Mouse (Mus musculus): ENCODE results near the gene Fancc.
A peak's percentile ranks its signal among the peaks of the same experiment; 100 is the strongest.

Fancc gene

DNA sequence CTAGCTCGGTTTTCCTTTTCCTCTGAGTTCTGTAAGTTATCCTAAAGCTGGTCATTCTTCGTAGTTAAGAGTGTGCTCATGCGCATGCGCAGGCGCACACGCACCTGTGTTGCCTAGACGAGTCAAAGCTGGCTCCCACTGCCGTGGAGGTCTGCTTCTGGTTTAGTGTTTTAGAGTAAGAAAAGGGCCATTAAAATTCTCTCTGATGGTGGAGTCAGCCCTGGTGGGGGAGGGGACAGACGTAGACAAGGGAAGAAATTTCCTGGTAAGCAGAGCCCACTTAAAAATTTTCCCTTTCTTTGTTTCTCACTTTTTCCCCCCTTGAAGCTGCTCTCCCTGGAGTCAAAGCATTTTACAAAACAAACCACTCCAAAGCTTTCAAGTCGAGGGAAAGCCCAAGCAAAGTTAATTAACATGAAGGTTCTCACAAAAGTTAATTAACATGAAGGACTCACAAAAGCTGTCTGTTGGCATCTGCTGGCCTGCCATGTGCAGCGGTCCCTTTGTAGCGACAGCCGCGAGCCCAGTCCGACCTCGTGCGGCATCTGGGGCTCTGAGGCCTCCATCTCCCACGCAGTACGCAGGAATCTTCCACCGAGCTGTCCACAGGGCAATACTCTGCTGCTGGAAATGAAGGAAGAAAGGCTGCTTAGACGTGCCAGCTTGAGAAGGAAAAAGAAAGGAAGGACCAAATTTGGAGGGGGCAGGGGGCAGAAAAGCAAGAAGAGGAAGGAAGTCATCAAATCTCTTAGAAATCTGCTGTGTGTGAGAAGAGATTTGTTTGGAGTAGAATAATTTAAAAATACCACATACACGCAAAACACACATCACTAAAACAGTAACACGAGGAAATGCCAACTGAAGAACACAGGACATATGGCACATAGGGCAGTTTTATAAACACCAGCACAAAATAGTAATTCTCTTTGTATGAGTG lies at the start of gene Fancc:
Gene Fancc, minus strand, starts transcription at position 633 of the 937 bp plus-strand sequence.
- no peak for DNase-seq (ENCODE audit: low read depth)

DNA sequence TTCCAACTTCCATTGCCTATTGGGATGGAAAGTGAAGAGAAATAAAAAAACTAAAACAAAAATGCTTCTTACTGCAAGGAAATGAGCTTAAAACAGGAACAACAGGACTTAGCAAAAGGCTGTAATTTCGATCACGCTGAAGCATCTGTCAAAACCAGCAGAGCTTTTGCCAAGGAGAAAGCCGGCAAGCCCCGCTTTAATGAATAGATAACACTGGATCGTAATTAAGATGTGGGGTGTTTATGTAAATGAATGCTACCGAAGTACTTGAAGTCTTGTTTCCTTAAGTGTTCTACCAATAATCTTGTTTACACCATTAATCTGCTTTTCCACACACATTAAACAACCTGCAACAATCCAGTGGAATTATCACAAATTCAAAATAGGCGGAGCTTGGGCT lies 48.2 kb upstream of the Fancc start:
- no peak for DNase-seq (ENCODE audit: low read depth)

DNA sequence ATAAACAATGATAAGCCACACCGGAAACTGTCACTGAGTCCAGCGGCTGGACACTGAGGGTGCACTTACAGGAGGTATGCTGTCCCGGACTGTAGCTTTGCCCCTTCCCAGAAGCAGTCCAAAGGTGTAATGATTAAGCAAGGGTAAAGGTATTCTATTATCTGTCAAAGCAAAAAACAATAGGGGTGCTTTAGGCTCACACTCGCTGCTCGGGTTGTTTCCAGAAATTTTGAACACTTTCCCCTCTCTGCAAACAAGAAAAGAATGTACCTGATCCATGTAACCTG lies 47.8 kb upstream of the Fancc start:
- no peak for DNase-seq (ENCODE audit: low read depth)

DNA sequence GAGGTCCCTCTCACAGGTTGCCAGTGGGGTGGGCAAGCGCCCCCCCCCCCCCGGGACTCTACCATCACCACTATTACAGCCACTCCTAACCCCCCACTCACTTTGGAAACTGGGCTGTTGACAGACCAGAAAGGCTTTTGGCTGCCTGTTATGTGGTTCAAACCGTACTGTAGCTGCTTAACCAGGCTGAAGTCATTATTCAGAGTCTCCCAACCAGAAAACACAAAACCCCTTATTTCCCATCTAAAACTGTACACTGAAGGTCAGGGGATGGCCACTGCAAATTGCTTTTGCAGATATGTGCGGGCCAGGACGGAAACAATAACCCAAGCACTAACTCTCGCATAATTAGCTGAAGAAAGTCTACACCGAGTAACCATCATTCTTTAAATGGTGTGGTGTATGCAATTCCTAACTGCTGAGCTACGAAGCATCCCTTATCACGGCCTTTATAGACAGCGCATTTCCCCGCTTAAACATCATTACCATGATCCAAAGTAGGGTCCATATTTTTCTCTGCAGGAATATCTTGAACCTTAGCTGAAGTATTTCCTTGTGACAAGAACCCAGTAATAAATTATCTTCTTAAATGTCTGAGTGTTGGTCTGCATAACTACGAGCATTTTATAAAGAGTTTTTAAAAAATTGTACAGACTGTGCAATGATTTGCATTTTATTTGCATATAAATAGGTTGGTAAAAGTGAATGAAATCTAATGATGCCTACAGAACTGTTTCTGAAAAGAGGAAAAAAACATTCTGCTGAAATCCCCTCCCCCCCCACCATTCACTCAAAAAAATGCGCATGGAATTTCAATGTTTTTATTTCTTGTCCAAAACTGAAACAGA lies 47.3 kb upstream of the Fancc start:
- no peak for DNase-seq (ENCODE audit: low read depth)

DNA sequence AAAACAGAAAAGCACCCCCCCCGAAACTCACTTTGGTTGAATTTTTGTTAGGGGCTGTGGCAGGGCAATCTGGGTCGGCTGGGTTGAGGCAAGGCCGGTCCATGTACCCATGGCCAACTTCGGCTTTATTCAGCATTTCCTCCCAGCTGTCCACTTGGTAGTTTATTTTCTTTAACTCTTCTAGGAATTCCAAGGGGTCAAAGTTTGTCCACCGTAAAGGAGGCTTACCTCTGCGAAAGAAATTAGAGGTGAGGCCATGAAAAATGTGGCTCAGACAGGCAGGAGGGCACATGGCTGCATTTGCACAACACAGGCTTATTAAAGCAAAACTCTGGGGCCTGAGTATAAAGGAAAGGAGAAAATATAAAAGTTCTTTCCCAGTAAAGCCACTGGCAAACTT lies 46.4 kb upstream of the Fancc start:
- no peak for DNase-seq (ENCODE audit: low read depth)

DNA sequence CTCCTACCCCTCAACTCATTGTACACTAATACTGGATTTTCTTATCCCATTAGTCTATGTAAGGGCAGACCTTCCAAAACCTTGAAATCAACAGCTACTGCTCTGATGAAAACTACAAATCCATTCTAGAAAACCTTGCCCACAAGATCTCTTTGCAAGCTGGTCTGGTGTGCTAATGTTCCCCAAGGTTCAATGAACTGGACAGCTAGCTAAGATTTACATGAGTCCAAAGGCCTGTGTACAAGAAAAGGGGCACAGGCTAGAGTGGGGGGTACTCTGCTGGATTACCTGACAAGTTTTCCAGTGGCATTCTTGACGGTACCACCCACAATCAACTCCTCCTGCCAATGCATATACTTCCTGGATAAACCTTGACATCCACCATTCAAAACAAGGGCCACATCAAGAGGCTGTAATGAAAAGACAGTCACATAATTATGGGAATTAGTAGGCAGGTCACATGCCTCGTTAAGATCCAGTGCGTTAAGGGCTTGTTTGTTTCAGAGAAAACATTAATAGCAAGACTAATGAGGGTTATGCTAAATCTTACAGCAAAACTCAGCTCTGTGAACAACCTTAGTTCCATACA lies 45.8 kb upstream of the Fancc start:
- DNase-seq (ENCODE audit: low read depth), result no peak

DNA sequence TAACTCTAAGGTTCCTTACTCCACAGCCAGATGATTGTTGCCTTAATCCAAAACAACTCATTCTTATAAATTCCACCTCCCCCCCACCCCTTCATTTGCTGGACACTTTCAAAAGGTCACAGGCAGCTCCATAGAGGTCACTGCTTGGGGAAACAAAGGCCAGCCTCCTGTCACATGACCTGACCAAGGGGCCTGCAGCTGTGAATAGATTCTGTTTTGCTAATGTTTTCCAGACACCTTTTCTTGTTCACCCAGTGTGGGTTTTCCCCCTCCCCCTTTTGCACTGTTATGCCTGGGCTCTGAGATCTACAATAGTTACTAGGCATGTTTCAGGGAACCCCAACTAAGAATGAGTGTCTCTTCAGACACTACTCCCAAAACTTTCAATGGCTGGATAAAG lies 44.4 kb upstream of the Fancc start:
- DNase-seq (ENCODE audit: low read depth), result no peak

DNA sequence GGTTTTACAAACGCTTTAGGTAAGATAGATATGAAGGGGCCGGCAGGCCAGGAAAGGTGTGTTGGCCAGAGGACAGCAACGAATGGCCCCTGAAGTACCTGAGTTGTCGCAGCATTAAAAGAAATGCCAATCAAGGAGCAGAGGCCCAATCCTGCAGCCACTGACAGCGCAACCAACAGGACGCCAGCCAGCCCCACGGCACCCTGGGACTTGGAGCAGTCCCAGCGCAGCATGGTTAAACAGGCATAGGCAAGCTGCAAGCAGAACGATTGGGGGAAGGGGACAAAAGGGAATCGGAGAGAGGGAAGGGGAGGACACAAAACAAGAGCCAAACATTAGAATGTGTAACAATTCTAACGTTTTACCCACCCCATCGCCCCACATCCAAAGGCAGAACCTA lies 43.5 kb upstream of the Fancc start:
- no peak for DNase-seq (ENCODE audit: low read depth)

DNA sequence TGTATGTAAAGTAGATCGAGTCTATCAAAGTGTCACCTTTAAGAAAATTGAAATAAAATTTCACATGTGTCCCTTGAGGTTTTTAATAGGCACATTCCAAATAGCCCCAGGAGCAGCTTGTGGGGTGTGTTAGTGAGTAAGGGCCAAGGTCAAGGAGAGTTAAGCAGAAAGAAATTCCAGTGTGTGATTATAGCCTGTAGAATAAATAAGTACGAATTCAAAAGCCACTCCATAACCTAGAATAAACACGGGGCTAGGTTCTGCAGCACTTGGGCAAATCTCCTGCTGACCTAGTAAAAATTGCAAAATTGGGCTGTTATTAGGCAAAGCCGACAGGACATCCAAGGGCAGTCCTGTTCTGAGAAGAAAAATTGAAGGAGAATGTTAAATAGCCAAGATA lies 37.9 kb upstream of the Fancc start:
- DNase-seq (ENCODE audit: low read depth), result no peak

DNA sequence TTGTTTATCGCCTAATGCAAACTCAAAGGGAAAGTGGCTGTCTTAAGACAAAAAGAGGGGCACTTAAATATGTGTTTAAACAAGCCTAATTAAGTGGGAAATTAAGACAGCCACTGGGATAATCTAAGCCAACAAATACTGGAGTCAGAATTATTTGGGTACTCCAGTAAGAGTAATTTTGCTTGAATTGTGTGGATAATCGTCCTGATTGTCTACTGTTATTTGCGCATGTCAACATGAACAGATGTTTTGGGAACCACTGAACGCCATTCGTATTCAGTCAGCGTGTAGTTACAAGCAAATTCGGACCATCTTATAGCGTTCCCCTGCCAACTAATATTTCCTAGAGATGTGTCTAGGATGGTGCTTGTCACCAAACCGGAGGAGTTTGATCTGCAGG lies 33.8 kb upstream of the Fancc start:
- DNase-seq (ENCODE audit: low read depth), result no peak

DNA sequence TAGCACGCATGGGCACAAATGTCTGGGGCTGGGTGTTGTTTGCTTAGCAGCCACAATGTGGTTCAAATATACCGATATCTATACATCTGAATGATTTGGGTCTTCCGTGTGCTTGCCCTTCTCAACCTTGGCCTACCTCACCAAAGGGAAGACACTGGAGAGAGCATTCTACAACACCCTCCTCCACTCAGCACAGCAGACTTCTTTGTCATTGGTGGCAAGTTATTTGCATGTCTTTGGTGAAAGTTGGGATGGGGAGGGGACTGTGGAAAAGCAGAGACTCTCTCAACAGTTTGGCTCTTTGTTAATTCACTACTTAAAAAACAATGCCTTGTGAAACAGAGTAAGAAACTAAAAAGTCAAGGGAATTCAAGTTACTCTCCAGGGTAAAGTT lies 33.3 kb upstream of the Fancc start:
- DNase-seq (ENCODE audit: low read depth), result no peak

DNA sequence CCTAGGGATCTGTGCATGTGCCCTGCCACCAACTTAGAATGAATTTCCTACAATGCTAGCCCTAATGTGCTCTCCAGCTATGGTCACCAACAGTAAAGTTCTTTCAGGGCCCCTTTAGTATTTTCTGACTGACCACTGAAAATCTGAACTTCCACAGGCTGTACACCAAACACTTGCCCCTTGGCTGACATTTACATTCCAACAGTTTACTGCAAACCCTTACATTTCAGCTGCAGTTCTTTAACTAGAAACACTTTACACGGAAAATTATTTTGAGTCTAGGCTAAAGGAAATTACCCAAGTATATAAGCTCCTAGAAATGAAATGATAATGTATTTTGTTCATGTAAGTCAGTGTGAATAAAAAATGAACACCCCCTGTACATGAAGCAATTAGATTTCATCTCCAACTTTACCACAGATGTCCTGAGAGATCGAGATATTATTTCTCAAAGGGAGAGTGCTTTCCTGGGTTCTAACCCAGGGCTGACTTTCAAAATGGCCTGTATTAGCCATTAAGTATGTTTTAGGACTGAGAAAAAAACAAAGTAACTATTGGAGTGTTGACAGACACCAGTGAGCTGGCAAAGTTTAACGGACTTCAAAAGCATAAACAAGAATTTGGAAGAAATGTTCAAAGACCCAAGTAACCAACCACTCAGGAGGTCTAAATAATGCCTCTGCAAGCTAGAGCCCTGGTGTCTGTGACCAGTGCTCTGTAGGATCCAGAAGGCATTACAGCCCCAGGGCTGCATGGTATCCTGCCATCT lies 32.7 kb upstream of the Fancc start:
- DNase-seq (ENCODE audit: low read depth), result no peak

DNA sequence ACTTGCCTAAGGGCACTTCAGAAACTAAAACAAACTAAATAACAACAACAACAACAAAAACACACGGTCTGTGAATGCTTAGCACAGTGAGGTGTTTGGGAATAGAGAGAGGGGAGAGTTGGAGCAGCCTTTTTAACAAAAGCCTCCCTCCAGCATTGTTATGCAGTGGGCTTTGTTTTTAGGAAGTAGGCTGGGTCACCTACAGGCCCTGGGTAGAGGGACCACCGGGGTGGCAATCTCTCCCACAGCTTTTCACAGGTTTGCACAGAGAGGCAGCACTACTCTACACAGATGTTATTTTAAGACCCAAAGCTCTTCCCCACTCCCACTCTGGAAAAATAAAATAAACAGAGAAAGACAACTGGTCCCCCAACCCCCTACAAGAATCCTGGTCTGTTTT lies 31.8 kb upstream of the Fancc start:
- DNase-seq (ENCODE audit: low read depth), result no peak

DNA sequence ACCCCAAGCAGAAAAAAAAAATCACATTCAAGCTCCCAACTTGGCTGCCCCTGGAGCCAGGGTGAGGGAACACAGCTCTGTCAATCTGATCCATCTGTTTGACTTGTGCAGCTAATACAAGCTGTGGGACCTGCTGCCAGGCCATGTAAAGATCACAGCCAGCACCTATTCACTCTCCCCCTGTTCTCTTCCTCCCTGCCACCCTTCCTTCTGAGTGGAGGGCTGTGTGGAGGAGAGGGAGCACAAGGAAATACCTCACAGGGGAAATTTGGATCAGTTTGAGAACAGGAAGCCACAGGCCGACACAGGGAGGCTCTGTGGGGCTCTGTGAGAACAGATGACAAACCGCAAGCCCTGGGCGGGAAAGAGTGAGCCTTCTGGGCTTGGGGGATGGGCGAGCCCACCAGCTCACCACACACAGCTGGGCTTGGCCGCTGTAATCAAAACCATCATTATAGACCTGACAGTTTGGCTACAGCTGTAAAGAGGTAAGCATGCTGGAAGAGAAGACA lies 31.1 kb upstream of the Fancc start:
- DNase-seq (ENCODE audit: low read depth), result peak; percentile 24

DNA sequence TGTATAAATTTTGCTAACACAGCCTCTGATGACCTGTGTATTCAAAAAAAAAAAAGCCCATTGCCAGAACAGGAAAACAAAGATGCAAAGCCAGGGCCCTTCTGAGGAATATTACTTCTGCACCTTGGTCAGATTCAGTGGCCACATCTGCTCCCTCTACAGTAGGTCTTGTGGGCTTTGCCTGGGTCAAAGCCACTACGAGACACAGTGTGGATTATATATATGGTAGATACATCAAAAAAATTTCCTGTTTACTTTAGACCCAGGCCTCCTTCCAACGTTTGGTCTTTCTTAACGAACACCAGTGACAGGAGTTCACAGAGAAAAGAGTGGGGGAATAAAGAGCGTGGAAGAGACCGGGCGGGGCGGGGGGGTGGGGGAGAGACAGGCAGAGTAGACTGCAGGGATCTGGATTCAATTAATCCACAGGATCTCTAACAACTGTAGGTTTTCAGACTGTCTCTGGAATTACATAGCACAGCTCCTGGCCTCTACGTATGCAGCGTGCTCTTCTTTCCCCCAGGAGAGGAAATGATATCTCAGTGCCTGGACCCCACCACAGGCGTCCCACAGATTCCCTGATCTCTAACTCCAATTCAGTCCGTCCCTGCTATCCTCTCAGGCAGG lies 28.6 kb upstream of the Fancc start:
- no peak for DNase-seq (ENCODE audit: low read depth)

DNA sequence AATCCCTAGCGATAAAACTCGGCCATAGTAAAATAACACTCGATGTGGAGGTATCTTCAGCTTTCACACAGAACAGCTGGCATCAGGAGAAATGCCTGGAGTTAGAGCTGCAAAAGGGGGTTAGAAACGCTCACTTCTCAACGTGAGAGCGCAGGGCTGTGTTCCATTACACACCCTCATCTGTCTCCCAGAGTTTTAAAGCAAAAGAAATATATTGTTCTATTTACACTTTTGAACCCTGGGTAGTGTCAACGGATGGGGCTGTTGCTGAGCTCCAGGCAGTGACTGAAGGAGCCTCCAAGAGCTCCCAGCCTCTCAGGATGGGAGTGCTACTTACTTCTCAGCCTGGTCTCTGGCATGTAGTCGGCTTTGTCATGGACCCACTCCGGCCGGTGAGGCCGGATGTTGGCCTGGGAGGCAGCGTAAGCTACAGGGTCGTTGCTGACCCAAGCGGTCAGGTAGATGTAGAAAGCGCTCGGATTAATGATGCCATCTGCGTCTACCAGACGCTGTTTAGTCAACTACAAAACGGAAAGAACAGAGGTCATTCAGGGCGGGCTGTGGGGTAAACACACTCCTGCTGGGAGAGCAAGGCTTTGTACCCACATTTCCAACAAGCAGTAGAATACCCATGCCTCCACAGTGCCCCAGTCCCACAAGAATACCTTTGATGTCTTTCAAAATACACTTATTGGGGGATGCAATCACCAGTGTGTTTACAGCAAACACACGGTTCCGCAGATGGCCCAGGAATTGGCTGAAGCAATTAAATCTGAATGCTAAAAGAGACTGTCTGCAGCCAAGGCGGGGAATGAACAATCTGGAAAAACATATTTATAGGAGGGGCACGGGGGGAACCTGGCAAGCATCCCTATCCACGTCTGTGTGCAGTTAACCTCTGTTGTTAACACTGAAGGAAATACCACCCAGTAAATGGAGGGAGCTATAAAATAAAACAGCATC lies 27.8 kb upstream of the Fancc start:
- DNase-seq (ENCODE audit: low read depth), result no peak

DNA sequence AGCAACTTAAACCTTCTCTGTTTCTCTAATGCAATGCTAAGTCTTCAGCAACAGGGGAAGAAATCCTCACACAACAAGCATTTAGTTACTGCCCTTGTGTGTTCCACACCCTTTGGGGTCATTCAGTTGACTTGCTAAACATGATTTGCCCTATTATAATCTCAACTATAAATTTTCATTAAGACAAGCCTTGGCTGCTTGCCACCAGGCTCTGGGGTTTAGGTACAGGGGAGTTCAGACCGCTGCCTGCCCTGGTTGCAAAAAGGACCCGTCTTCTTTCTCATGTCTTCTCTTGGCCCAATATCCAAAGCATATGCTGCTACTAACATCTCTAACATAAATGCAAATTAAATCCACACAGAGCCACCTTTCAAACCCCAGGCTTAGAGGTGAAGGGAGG lies 27.0 kb upstream of the Fancc start:
- DNase-seq (ENCODE audit: low read depth), result no peak

DNA sequence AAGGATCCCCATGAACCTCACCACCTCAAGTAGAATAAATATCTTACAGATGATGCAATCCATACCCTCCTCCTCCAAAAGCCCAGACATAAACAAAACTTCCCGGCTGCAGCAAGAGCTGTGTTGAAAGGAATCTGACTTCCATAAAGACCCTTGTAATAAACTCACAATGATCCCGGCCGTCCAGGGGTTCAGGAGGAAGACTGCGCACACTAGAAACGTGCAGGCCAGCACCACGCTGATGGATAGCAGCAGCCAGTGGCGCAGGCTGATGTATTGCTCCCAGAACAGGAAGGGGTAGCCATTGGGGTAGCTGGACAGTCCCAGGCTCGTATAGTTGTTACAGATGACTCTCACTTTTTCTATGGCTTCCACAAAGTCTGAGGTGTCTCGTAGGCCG lies 25.8 kb upstream of the Fancc start:
- DNase-seq (ENCODE audit: low read depth), result no peak

DNA sequence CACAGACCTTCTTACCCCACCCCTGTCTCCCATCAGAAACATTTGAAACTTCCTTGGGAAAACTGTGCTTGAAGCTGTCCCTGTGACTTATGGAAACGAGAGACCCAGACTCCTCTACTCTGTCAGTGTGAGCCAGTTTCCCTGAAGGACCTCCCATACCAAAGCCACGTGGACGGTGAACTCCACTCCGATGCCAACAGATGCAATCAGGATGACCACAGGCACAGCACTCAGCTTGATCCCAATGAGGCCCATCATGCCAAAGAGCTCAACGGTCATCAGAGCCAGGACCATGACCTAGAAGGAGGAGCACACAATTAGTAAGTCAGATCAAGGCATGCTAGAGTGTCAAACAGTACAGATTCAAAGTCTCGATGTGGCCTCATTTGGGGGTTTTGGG lies 23.0 kb upstream of the Fancc start:
- DNase-seq (ENCODE audit: low read depth), result no peak

DNA sequence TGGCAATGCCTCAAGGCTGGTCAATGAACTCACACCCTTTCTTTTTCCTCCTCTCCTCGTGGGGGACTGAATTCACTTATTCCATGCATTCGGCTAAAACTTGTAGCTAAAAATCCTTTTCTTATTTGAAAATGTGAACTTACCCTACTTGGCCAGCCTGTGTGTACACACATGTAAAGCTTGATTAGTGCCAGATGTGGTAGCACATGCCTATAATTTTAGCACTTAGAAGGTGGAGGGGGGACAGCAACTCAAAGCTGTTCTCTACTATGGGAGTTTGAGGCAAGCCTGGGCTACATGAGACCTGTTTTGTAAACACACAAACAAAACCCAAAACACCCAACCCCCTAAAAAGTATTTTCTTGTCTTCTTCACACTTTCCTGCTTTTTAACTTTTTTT lies 19.5 kb upstream of the Fancc start:
- DNase-seq (ENCODE audit: low read depth), result no peak
